Mouse (Mus musculus): ENCODE data around the gene Fut8.

Fut8 gene

GRCm38 (mm10) chr12:77237950-77238530 is at the start of gene Fut8:
Gene Fut8 (plus strand): TSS chr12:77238125.
- DNase-seq (ENCODE audit: extremely low spot score, low spot score), result peak; percentile 91

DNA sequence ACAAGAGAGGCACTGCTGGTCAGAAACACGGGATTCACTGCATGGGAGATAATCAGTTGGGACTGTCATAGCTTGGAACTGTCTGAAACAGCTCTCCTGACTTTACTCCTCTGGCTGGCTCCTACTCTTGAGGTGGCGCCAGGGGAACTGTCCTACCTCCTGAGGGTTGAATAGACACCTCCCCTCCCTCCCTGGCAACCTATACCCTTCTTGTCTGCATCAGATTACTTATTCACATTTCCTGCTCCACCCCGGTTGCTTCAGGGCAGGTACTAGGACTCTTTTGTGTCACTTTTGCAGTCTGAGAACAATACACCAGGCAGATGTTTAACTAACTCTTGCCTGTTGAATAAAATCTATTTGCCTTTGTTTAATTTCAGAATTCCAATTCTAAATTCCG is 48.8 kb upstream of the Fut8 start:
- no peak for DNase-seq (ENCODE audit: extremely low spot score, low spot score)

GRCm38 (mm10) chr12:77189933-77190446 is 47.9 kb upstream of the Fut8 start:
- no peak for DNase-seq (ENCODE audit: extremely low spot score, low spot score)

DNA sequence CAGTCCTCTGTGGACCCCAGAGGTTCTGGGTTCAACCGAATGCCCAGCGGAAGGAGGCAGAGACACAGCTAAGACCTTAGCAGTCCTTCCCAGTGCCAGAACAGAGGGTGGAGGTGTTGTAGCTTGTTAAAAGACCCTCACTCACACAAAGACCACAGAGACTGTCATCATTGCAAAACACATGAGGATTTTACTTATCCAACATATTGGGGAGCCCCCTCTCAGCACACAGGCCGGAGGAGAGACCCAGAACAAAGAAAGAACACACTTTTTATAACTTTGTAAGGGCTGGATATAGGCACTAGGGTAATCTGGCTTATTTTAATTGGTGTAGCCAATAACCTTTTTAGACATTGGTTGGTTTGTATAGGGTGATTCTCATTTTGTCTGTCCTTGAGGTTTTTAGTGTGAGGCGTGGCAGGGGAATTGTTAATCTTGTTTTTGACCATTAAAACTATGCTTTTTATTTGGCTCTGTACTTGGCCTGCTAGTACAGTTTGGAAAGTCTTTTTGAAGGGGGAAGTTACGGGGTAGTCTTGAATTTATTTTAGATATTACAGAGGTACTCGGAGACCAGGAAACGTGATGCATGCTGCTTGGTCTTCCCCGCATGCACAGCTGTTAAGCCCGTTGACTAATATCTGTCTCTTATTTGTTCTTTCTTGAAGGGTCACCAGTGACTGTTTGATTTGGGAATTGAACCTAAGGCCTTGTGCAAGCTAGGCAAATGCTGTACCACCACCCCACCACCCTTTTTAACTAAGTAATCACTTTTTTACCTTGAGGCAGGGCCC is 46.2 kb upstream of the Fut8 start:
- DNase-seq (ENCODE audit: extremely low spot score, low spot score), result no peak

DNA sequence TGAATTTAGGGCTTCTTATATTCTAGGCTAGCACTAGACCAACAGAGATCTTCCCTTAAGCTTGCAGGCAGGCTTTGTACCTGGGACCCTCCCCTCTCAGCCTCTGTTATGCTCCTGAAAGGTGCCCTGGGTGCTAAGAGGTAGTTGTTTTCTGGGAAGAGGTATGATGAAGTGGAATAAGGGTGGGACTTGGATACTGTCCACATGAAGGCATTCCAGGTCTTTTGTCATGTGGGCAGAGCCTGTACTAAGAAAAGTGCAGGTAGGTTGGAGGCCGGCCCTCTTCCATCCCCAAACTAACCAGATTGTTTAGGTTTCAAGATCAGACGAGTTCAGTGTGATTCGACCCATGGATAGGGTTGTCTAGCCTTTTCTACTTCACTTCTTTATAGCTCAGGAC is 45.2 kb upstream of the Fut8 start:
- no peak for DNase-seq (ENCODE audit: extremely low spot score, low spot score)

GRCm38 (mm10) chr12:77193225-77193716 is 44.7 kb upstream of the Fut8 start:
- no peak for DNase-seq (ENCODE audit: extremely low spot score, low spot score)

GRCm38 (mm10) chr12:77195044-77195443 is 42.9 kb upstream of the Fut8 start:
- no peak for DNase-seq (ENCODE audit: extremely low spot score, low spot score)

DNA sequence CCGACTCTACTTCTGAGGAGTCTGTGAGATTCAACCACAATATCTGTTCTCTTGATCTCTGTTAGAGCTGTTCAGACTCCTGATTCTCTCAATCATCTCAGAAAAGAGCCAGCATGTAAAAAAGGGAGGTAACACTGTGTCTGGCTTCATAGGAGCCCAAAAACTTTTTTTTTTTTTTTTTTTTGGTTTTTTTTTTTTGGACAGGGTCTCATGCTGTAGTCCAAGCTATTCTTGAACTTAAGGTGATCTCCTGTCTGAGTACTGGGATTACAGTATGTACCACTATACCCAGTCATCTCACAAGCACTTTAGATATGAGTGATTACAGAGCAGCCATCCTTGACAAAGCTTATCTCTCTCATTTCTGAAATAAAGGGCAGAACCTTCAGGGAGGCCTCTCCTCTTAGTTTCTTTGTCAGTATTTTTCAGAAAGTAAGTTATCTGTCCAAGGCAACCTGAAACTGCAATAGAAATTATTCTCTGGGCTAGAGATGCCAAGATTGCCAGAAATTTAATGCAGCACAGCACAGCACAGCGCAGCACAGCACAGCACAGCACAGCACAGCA is 41.3 kb upstream of the Fut8 start:
- DNase-seq (ENCODE audit: extremely low spot score, low spot score), result no peak

- no peak for DNase-seq (ENCODE audit: extremely low spot score, low spot score)
Observed at GRCm38 (mm10) chr12:77197121-77197599, 40.8 kb upstream of the Fut8 start.

- DNase-seq (ENCODE audit: extremely low spot score, low spot score), result no peak
Observed at GRCm38 (mm10) chr12:77198253-77198652, 39.7 kb upstream of the Fut8 start.

DNA sequence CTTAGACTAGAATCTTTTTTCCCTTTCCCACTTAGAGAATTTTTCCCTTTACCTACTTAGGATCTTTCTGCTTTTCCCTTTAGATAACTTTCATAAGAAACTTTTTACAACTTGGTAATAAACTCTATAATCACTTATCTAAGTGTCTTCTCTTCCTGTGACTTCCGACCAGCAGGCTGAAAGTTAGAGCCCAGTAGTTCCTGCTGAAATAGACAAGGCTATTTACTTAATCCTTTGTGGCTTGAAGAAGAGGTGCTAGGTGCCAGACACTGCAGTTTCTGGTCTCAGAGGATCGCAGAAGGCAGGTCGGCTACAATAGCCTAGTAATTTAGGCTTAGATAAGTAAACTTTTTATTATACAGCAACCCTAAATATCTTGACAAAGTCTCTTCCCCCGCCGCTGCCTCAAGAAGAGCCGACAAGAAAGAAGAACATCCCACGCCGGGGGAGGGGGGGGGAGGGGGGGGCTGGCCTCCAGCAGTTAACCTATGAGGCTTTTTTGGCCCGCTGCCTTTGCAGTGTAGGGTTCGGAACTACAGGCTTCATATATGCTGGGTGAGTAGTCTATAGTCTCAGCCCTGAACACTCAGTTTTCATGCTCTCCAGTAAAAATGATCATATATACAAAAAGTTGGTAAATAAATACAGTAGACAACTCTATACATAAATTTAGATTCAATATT is 36.3 kb upstream of the Fut8 start:
- no peak for DNase-seq (ENCODE audit: extremely low spot score, low spot score)

GRCm38 (mm10) chr12:77203136-77203535 is 34.8 kb upstream of the Fut8 start:
- no peak for DNase-seq (ENCODE audit: extremely low spot score, low spot score)

GRCm38 (mm10) chr12:77206852-77207251 is 31.1 kb upstream of the Fut8 start:
- DNase-seq (ENCODE audit: extremely low spot score, low spot score), result no peak

GRCm38 (mm10) chr12:77208056-77208455 is 29.9 kb upstream of the Fut8 start:
- no peak for DNase-seq (ENCODE audit: extremely low spot score, low spot score)

DNA sequence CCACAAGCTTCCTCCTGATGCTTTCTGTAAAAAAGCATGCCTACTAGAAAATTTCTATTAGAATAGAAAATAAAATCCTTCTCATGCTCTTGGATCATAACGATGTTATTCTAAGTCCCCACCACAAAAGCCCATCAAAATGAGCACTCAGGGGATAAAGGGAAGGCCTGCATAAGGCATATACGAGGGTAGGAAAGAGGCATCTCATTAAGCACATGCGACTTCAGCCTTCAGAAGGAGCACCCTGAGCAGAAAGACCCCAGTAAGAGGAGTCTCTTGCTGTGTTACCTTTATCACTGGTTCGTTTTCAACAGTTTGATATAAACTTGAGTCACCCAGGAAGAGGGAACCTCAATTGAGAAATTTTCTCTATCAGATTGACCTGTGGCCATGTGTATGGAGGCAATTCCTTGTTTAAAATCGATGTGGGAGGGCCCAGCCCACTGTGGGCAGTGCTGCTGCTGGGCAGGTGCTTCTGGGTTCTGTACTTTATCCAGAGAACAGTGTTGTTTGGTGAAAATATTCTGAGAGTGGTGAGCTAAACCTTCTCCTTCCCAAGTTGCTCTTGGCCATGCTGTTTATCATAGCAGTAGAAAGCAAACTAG is 29.2 kb upstream of the Fut8 start:
- no peak for DNase-seq (ENCODE audit: extremely low spot score, low spot score)

DNA sequence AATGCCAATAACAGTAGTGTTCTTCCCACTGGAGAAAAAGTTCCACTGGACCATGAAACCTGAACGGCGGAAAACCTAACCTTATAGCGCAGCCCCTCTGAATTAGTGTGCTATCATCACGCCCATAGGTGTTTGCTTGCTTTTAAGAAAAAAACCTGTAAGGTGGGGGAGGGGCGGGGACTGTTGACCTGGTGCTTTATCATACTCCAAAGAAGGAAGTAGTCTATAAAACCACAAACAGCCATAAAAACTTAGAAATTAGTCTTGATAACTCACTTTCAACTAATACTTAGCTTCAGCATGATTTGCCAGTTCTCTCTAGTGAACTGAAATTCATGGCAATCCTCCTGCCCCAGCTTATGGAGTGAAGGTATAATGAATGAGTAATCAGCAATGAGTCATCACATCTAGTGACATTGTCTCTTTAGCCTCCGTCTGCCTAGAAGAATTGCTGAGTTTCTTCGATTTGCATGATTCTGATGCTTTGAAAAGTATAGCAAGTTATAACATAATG is 26.2 kb upstream of the Fut8 start:
- DNase-seq (ENCODE audit: extremely low spot score, low spot score), result no peak

GRCm38 (mm10) chr12:77213896-77214564 is 23.9 kb upstream of the Fut8 start:
- no peak for DNase-seq (ENCODE audit: extremely low spot score, low spot score)

GRCm38 (mm10) chr12:77214565-77214909 is 23.4 kb upstream of the Fut8 start:
- no peak for DNase-seq (ENCODE audit: extremely low spot score, low spot score)

- no peak for DNase-seq (ENCODE audit: extremely low spot score, low spot score)
Observed at GRCm38 (mm10) chr12:77216511-77217192, 21.3 kb upstream of the Fut8 start.

GRCm38 (mm10) chr12:77220616-77221015 is 17.3 kb upstream of the Fut8 start:
- DNase-seq (ENCODE audit: extremely low spot score, low spot score), result no peak
